ENCODE assay signal across 11 mouse cellular contexts in genomic region chr1:92113243-92114009, GRCm38 (mm10).
DNase-seq lines count a peak whose midpoint lies in the region; ATAC-seq lines count a peak whose summit lies in the region.
"Had no signal": no experiment of that assay in that cellular context is flagged by ENCODE, and none has a peak within 500 bp of the region (broad histone marks: within the 10 kb centered on the region; RNA-seq: fewer than 3 reads in every experiment).

No protein-coding gene starts in this region.

- H3K36me3 ChIP-seq in embryonic facial prominence, embryonic 14.5 days (ENCODE audit: control insufficient read depth, insufficient read depth, low read length): no peaks in the 10 kb centered on the region
- H3K36me3 ChIP-seq: midbrain, embryonic 12.5 days had no signal

- no peak overlapping the region; the same call in 1 of the 2 replicates for H3K27ac ChIP-seq in embryonic facial prominence, embryonic 14.5 days (replicated peaks; ENCODE audit: low read depth, low read length)
- H3K27ac ChIP-seq: forebrain, embryonic 10.5 days; midbrain, embryonic 12.5 days had no signal

- 37% methylated on average over 6 of the region's 6 CpGs for WGBS in embryonic facial prominence, embryonic 14.5 days

- peaks cover 20% of the 10 kb centered on the region for H3K4me1 ChIP-seq in embryonic facial prominence, embryonic 14.5 days (ENCODE audit: control insufficient read depth, insufficient read depth, low read length)
- H3K4me1 ChIP-seq: midbrain, embryonic 12.5 days had no signal

- no peaks in the 10 kb centered on the region for H3K9me3 ChIP-seq in embryonic facial prominence, embryonic 14.5 days (ENCODE audit: control insufficient read depth, low read length)
- H3K9me3 ChIP-seq: forebrain, embryonic 10.5 days; midbrain, embryonic 12.5 days had no signal

- H3K4me2 ChIP-seq in embryonic facial prominence, embryonic 14.5 days (ENCODE audit: low read depth, low read length): no peak overlapping the region
- H3K4me2 ChIP-seq: midbrain, embryonic 12.5 days had no signal

- peak; percentile 22; the same call in 1 of the 2 replicates for ATAC-seq in embryonic facial prominence, embryonic 14.5 days (ENCODE audit: low read depth)

- no peak overlapping the region for H3K9ac ChIP-seq in embryonic facial prominence, embryonic 14.5 days (ENCODE audit: low read depth, low read length)
- H3K9ac ChIP-seq: midbrain, embryonic 12.5 days had no signal

- H3K27me3 ChIP-seq in embryonic facial prominence, embryonic 14.5 days (replicated peaks; ENCODE audit: control insufficient read depth, insufficient read depth, low read length): no peaks in the 10 kb centered on the region
- H3K27me3 ChIP-seq: midbrain, embryonic 12.5 days had no signal

- H3K4me3 ChIP-seq in embryonic facial prominence, embryonic 14.5 days (ENCODE audit: low read depth, low read length): no peak overlapping the region
- H3K4me3 ChIP-seq: forebrain, embryonic 10.5 days; midbrain, embryonic 12.5 days had no signal

- peak; percentile 48 for DNase-seq in embryo, embryonic 11 days
- DNase-seq in embryo, embryonic 9.5 days (ENCODE audit: extremely low spot score): no peak
- peak; percentile 29 to 45 for DNase-seq in kidney, postnatal 36 days
- no peak for DNase-seq in kidney, postnatal 10 days
- peak; percentile 45 for DNase-seq in embryonic facial prominence, embryonic 14.5 days (ENCODE audit: low spot score)
- DNase-seq in lung, postnatal 36 days: peak; percentile 54
- no peak for DNase-seq in natural killer cell, adult 2 months (ENCODE audit: low spot score in 2 of 2)
- DNase-seq in right cerebral cortex, adult 2 months (ENCODE audit: low spot score in 2 of 2): no peak
- DNase-seq: B cell, adult 2 months had no signal

Comparison
In these comparisons a context has a peak if more than half of its experiments do, and no peak if none do; other contexts are left out.
1. DNase-seq: peak in embryo, embryonic 11 days (single experiment), kidney, postnatal 36 days (2 of 2), embryonic facial prominence, embryonic 14.5 days (single experiment) and lung, postnatal 36 days (single experiment); none in embryo, embryonic 9.5 days (single experiment), kidney, postnatal 10 days (single experiment), natural killer cell, adult 2 months (0 of 2) and right cerebral cortex, adult 2 months (0 of 2).